Mouse (Mus musculus) pancreas, adult 10 weeks (tissue): Measurements from ENCODE around the gene Cbx4. TPM values are rescaled to one million over a fixed set of nuclear protein-coding genes. Genes with fewer than 3 reads are reported as not detected.

Experiments used
- polyA plus RNA-seq: library from polyadenylated mRNA; stranded (reverse); fragments of 350-450 nt; fragmentation: Illumina TruSeq; extraction: RNeasy Lipid Tissue Mini Kit (QIAGEN cat#74804); gene quantifications from one replicate; pipeline ENCODE4 v1.2.3, GENCODE M21; 2015; ENCODE audit warnings: low read depth, low replicate concordance; ENCODE audit not compliant: insufficient read depth

The Cbx4 gene
- polyA plus RNA-seq = 2.3 TPM

DNA sequence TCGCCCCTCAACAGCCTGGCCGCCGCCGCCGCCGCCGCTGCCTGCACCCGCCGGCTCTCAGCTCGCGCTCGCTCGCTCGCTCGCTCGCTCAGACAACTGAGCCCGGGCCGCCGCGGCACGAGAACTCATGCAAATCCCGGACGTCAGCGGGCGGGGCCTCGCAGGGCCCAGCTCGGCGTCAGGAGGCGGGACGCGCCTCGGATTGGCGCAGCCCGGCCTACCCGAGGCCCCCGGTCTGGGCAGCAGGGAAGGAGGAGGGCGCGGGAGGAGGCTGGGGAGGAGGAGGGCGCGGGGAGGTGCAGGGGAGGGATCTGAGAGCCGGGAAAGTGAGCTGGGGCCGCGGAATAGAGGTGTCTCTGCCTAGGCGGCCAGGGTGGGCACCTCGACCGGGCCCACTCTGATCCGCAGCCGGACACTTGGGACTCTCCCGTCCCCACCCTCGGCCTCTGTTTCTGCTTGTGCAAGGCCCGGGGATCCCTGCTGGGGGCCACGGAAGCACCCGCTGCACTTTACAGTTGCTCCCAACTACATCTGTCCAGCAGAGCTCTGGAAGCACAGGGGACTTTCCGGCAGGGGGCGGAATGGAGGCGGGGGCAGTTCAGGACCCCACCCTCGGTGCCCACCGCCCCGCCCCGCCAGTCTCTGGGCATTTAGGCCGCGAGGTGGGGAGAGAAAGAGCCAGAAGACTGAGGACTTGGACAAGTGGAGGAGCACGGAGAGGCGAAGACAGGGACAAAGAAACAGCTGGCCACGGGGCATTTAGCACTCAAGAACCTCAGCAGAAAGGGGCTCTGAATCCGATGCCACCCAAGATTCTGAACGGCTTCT, at the start of gene Cbx4:
Gene Cbx4, minus strand, starts transcription at position 78 of the 828 bp plus-strand sequence.

DNA sequence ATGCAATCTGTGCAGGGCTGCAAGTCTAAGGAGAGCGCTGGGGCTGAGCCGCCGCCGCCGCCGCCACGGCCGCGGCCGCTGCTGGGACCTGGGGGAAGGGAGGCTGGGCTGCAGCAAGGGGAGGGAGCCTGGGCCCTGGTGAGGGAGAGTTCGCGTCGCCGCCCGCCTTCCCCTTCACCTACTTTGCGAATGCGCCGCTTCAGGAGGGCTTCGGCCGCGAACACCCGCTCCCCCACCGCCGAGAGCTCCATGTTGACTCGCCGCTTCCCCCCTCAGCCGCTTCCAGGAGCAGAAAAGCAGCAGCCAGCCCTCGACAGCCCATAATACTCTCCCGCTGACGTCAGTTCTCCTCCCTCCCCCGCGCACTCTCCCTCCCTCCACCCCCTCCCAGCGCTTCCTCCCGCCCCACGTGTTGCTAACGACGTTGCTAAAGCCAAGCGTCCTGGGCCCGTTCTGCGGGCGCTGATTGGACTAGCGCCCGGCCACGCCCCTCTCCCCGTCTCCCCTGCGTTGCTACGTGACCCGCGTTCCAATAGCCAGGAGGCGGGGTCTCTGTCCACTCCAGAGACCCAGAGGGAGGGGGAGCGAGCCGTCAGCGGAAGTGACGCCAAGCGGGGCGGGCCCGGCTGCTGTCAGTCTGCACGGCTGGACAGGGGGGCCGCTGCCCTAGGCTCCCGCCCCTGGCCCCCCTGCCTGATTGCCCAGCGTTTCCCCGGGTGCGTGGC, 45.3 kb downstream of the Cbx4 start, which contains the start of gene Cbx8:
Gene Cbx8, minus strand, starts transcription at position 370 of the 725 bp plus-strand sequence.

Other genes starting within 250 kb of the Cbx4 start
- gene Rbfox3, start 174.6 kb downstream of the Cbx4 start, polyA plus RNA-seq = not detected
- gene Enpp7, start 98.0 kb downstream of the Cbx4 start, polyA plus RNA-seq = not detected
- gene Cbx2, start 63.3 kb downstream of the Cbx4 start, polyA plus RNA-seq = 1.0 TPM
- gene Cbx8, start 45.3 kb downstream of the Cbx4 start, polyA plus RNA-seq = 0.59 TPM
- 5.1 TPM for gene Tbc1d16, start 142.3 kb upstream of the Cbx4 start, polyA plus RNA-seq
- gene Ccdc40, start 142.4 kb upstream of the Cbx4 start, polyA plus RNA-seq = not detected
- gene Gaa, start 181.7 kb upstream of the Cbx4 start, polyA plus RNA-seq = 16.5 TPM
- gene Eif4a3, start 213.9 kb upstream of the Cbx4 start, polyA plus RNA-seq = 29.3 TPM
- not detected for gene Card14, start 221.5 kb upstream of the Cbx4 start, polyA plus RNA-seq